Mouse (Mus musculus): ENCODE measurements around the gene Gata1. TPM values are rescaled to one million over a fixed set of nuclear protein-coding genes. Genes with fewer than 3 reads are reported as not detected.
A peak's percentile ranks its signal among the peaks of the same experiment; 100 is the strongest.

Gene Gata1
- polyA plus RNA-seq, 1 experiment from 2014 or later = 1.1 TPM

DNA sequence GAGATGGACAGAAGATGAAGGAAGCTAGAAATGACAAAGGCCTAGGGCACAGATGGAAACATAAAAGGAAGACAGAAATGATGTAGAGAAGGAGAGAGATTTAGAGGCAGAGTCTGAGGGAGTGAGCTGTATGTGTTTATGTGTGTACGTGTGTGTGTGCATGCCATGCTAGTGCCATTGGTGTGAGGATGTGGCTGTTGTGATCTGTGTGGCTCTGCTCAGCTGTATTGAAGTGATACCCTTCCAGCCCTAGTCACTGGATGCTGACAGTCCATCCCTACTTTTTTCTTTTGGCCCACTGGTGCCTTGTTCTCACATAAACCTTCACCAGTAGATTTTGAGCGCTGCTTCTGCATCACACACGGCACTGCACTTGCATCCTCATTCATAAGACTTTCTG, 9.0 kb downstream of the Gata1 start:
- no peaks in the 10 kb centered on the region for H3K4me1 ChIP-seq (replicated peaks; ENCODE audit: control insufficient read depth, insufficient read depth, low read length)
- no peak overlapping the region for H3K9ac ChIP-seq (ENCODE audit: low read length)
- H3K36me3 ChIP-seq (ENCODE audit: control insufficient read depth, insufficient read depth, low read length) = no peaks in the 10 kb centered on the region
- no peaks in the 10 kb centered on the region for H3K27me3 ChIP-seq (ENCODE audit: control insufficient read depth, insufficient read depth, low read depth, low read length)
- no peak overlapping the region for H3K4me2 ChIP-seq (ENCODE audit: low read depth, low read length)
- no peak overlapping the region for H3K27ac ChIP-seq (ENCODE audit: low read length)
- no peak overlapping the region for H3K4me3 ChIP-seq (ENCODE audit: low read length)
- no peak for ATAC-seq (ENCODE audit: low read depth)
- no peaks in the 10 kb centered on the region for H3K9me3 ChIP-seq (ENCODE audit: control insufficient read depth, low read length)
- WGBS = 75% methylated on average over 3 of the region's 3 CpGs

- WGBS = 59% methylated on average over 8 of the region's 8 CpGs
- Histone ChIP-seq H3K4me3 (ENCODE audit: low read length) (no peak overlapping the region), H3K27me3 (ENCODE audit: control insufficient read depth, insufficient read depth, low read depth, low read length) (no peaks in the 10 kb centered on the region), H3K36me3 (ENCODE audit: control insufficient read depth, insufficient read depth, low read length) (no peaks in the 10 kb centered on the region), H3K27ac (ENCODE audit: low read length) (no peak overlapping the region), H3K4me2 (ENCODE audit: low read depth, low read length) (no peak overlapping the region), H3K9ac (ENCODE audit: low read length) (no peak overlapping the region), H3K9me3 (ENCODE audit: control insufficient read depth, low read length) (no peaks in the 10 kb centered on the region), H3K4me1 (replicated peaks; ENCODE audit: control insufficient read depth, insufficient read depth, low read length) (no peaks in the 10 kb centered on the region)
- ATAC-seq (ENCODE audit: low read depth) = no peak
Observed at GRCm38 (mm10) chrX:7968226-7968625, 9.6 kb downstream of the Gata1 start.

GRCm38 (mm10) chrX:7967596-7968201, 10.2 kb downstream of the Gata1 start:
- Histone ChIP-seq H3K4me2 (ENCODE audit: low read depth, low read length) (no peak overlapping the region), H3K4me3 (ENCODE audit: low read length) (no peak overlapping the region), H3K9ac (ENCODE audit: low read length) (no peak overlapping the region), H3K4me1 (replicated peaks; ENCODE audit: control insufficient read depth, insufficient read depth, low read length) (no peaks in the 10 kb centered on the region), H3K36me3 (ENCODE audit: control insufficient read depth, insufficient read depth, low read length) (no peaks in the 10 kb centered on the region), H3K27ac (ENCODE audit: low read length) (no peak overlapping the region), H3K27me3 (ENCODE audit: control insufficient read depth, insufficient read depth, low read depth, low read length) (no peaks in the 10 kb centered on the region), H3K9me3 (ENCODE audit: control insufficient read depth, low read length) (no peaks in the 10 kb centered on the region)
- ATAC-seq (ENCODE audit: low read depth) = no peak
- WGBS = 73% methylated on average over 7 of the region's 9 CpGs

DNA sequence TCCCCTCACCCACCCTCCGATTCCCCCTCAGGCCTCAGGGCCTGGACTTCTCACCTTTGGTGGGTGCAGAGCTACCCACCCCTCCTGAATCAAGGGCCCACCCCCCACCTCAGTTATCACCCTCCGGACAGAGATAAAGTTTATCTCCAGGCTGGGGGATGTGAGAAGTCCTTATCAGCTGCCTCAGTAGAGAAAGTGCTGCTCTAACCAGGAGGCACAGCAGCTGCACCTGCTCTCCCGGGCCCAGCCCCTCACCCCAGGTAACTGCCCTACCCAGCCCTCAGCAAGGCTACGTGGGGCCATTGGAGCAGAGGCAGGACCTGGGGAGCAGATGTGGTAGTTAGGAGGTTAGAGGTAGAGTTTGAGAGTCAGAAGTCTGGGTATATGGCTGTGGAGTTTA, 11.7 kb downstream of the Gata1 start:
- Histone ChIP-seq H3K36me3 (ENCODE audit: control insufficient read depth, insufficient read depth, low read length) (no peaks in the 10 kb centered on the region), H3K9me3 (ENCODE audit: control insufficient read depth, low read length) (no peaks in the 10 kb centered on the region), H3K4me2 (ENCODE audit: low read depth, low read length) (no peak overlapping the region), H3K27ac (ENCODE audit: low read length) (no peak overlapping the region), H3K4me1 (replicated peaks; ENCODE audit: control insufficient read depth, insufficient read depth, low read length) (no peaks in the 10 kb centered on the region), H3K4me3 (ENCODE audit: low read length) (no peak overlapping the region), H3K9ac (ENCODE audit: low read length) (no peak overlapping the region), H3K27me3 (ENCODE audit: control insufficient read depth, insufficient read depth, low read depth, low read length) (no peaks in the 10 kb centered on the region)
- 34% methylated on average over 4 of the region's 4 CpGs for WGBS
- ATAC-seq (ENCODE audit: low read depth) = no peak

DNA sequence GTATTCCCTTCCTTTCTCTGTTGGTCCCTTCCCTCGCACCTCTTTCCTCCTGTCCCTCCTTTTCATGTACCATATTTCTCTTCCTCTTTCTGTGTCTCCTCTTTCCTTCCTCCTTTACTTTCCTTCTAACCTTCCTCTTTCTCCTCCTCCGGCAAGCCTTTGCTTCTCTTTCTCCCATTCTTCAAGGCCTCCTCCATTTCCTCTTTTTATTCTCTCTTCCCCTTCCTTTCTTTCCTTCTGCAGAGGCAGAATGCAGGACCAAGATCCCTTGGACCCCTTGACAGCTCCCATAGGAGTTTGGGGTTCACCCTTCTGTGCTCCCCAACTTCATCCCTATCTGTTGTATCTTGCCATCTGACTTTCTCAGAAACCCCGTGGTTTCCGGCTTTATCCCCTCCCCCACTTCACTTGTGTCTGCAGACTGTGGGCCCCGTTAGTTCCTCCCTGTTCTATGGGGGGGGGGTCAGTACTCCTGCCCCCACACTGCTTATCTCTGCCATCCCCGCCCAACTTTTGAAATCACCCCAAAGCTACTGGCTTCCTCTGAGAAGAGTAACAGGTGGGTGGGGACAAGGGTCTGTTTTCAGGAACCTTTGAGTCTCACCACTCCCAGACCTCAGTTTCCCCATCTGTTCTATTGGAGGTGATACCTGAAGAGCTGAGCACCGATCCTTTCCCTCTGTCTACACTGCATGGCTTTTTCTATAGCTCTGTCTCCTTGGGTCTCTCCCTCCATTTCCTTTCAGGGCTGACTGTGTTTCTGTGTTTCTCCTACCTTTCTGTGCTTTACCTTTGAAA, 13.8 kb downstream of the Gata1 start:
- 64% methylated on average over 7 of the region's 7 CpGs for WGBS
- H3K9ac ChIP-seq (ENCODE audit: low read length) = no peak overlapping the region
- no peaks in the 10 kb centered on the region for H3K4me1 ChIP-seq (replicated peaks; ENCODE audit: control insufficient read depth, insufficient read depth, low read length)
- no peaks in the 10 kb centered on the region for H3K9me3 ChIP-seq (ENCODE audit: control insufficient read depth, low read length)
- no peak overlapping the region for H3K27ac ChIP-seq (ENCODE audit: low read length)
- H3K27me3 ChIP-seq (ENCODE audit: control insufficient read depth, insufficient read depth, low read depth, low read length) = no peaks in the 10 kb centered on the region
- no peak overlapping the region for H3K4me3 ChIP-seq (ENCODE audit: low read length)
- no peaks in the 10 kb centered on the region for H3K36me3 ChIP-seq (ENCODE audit: control insufficient read depth, insufficient read depth, low read length)
- ATAC-seq (ENCODE audit: low read depth) = no peak
- H3K4me2 ChIP-seq (ENCODE audit: low read depth, low read length) = no peak overlapping the region

DNA sequence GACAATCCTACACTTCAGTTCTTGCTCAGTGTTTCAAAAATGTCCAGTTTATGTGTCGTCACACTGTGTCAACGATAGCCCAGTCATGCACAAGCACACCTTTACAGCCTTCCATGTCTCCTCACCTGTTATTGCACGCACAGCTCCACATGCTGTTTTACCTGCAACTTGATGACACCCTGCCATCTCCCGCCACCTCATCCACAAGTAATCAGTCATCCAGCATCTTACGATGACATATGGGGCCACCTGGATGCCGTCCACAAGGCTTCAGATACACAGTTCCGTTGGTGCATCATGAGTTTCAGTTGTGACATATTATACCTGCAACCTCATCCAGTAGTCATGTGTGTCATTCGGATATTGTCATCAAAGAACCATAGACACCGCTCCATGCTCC, 19.0 kb downstream of the Gata1 start:
- no peaks in the 10 kb centered on the region for H3K4me1 ChIP-seq (replicated peaks; ENCODE audit: control insufficient read depth, insufficient read depth, low read length)
- no peaks in the 10 kb centered on the region for H3K9me3 ChIP-seq (ENCODE audit: control insufficient read depth, low read length)
- no peaks in the 10 kb centered on the region for H3K36me3 ChIP-seq (ENCODE audit: control insufficient read depth, insufficient read depth, low read length)
- no peak overlapping the region for H3K27ac ChIP-seq (ENCODE audit: low read length)
- H3K27me3 ChIP-seq (ENCODE audit: control insufficient read depth, insufficient read depth, low read depth, low read length) = no peaks in the 10 kb centered on the region
- ATAC-seq (ENCODE audit: low read depth) = no peak
- WGBS = 85% methylated on average over 9 of the region's 9 CpGs
- H3K9ac ChIP-seq (ENCODE audit: low read length) = no peak overlapping the region
- no peak overlapping the region for H3K4me3 ChIP-seq (ENCODE audit: low read length)
- no peak overlapping the region for H3K4me2 ChIP-seq (ENCODE audit: low read depth, low read length)

DNA sequence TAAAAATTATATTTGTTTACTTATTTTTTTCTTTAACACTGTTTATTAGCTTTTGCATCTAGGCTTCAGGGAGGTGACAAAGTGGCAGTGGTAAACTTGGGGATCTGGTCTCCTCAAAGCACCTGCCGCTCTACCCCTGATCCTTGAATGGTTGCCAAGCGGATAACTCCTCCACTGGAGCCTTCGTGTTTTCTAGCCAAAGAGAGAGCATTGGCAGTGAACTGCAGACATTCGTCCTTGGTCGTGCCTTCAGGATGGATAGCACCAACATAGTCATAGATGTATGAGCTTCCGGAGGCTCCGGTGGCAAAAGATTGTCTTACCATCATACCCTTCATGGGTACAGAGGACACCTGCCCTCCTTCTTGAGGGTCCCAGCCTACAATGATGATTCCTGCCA, 27.8 kb downstream of the Gata1 start:
- WGBS = 85% methylated on average over 7 of the region's 7 CpGs
- no peak overlapping the region for H3K4me3 ChIP-seq (ENCODE audit: low read length)
- H3K36me3 ChIP-seq (ENCODE audit: control insufficient read depth, insufficient read depth, low read length) = no peaks in the 10 kb centered on the region
- no peak overlapping the region for H3K27ac ChIP-seq (ENCODE audit: low read length)
- no peak overlapping the region for H3K4me2 ChIP-seq (ENCODE audit: low read depth, low read length)
- no peak overlapping the region for H3K9ac ChIP-seq (ENCODE audit: low read length)
- 0 out of 2 replicates have a peak, but pooled peaks cover 2% of the 10 kb centered on the region for H3K4me1 ChIP-seq (replicated peaks; ENCODE audit: control insufficient read depth, insufficient read depth, low read length)
- H3K27me3 ChIP-seq (ENCODE audit: control insufficient read depth, insufficient read depth, low read depth, low read length) = no peaks in the 10 kb centered on the region
- no peak for ATAC-seq (ENCODE audit: low read depth)
- no peaks in the 10 kb centered on the region for H3K9me3 ChIP-seq (ENCODE audit: control insufficient read depth, low read length)

- Histone ChIP-seq H3K27ac (ENCODE audit: low read length) (peak overlapping the region; percentile 20; the same call in 1 of the 2 replicates), H3K9ac (ENCODE audit: low read length) (peak overlapping the region; percentile 68), H3K27me3 (ENCODE audit: control insufficient read depth, insufficient read depth, low read depth, low read length) (no peaks in the 10 kb centered on the region), H3K9me3 (ENCODE audit: control insufficient read depth, low read length) (no peaks in the 10 kb centered on the region), H3K4me1 (replicated peaks; ENCODE audit: control insufficient read depth, insufficient read depth, low read length) (0 out of 2 replicates have a peak, but pooled peaks cover 2% of the 10 kb centered on the region), H3K4me2 (ENCODE audit: low read depth, low read length) (peak overlapping the region; percentile 57), H3K4me3 (ENCODE audit: low read length) (peak overlapping the region; percentile 58), H3K36me3 (ENCODE audit: control insufficient read depth, insufficient read depth, low read length) (no peaks in the 10 kb centered on the region)
- WGBS = 12% methylated on average over 38 of the region's 38 CpGs
- peak; percentile 99 for ATAC-seq (ENCODE audit: low read depth)
Observed at GRCm38 (mm10) chrX:7947900-7948492, 29.9 kb downstream of the Gata1 start.

DNA sequence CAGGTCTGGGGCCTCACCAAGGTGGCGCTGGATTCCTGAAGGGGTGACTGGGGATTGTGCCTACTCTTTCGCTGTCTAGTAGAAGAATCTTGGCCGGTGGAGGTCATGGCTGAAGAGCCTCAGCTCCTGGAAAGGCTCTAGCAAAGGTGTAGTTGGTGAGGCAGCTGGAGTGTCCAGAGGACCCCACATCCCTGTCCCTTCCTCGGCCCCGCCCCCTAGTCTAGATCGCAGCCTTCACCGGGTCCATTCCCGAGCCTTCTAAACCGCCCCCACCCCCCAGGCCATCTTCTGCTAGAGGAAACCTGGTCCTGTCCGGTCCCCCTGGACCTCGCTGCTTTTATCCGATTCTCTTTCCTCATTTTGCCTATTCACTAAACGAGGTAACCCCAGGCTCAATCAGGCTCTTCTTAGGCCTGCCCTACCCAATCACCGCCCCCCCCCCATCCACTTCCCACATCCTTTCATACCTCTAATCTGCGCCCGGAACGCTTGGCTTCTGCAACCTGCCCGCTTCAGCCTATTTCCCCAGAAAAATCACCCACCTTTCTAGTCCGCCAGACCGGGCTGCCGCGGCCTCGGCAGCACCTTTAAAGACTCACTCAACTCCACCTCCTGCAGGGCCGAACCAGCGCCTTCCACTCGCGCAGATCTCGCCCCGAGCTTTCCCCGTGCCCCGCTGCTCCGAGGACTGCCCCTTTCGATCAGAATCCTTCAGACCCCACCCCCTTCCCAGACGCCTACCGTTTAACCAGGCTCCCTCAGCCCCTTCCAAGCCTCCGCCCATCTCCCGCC, 30.6 kb downstream of the Gata1 start, which contains the start of gene Hdac6:
Gene Hdac6, minus strand, starts transcription at position 782 of the 792 bp plus-strand sequence.
- H3K4me3 ChIP-seq (ENCODE audit: low read length) = peak within 1 kb of the TSS; percentile 58
- peak within 1 kb of the TSS; percentile 63 for H3K4me2 ChIP-seq (ENCODE audit: low read depth, low read length)
- no peaks in the 10 kb centered on the region for H3K36me3 ChIP-seq (ENCODE audit: control insufficient read depth, insufficient read depth, low read length)
- H3K27ac ChIP-seq (ENCODE audit: low read length) = peak within 1 kb of the TSS; percentile 20; the same call in 1 of the 2 replicates
- peak within 1 kb of the TSS; percentile 68 for H3K9ac ChIP-seq (ENCODE audit: low read length)
- H3K9me3 ChIP-seq (ENCODE audit: control insufficient read depth, low read length) = no peaks in the 10 kb centered on the region
- peak; percentile 24 for ATAC-seq (ENCODE audit: low read depth)
- H3K27me3 ChIP-seq (ENCODE audit: control insufficient read depth, insufficient read depth, low read depth, low read length) = no peaks in the 10 kb centered on the region
- WGBS = 20% methylated on average over 34 of the region's 37 CpGs
- H3K4me1 ChIP-seq (replicated peaks; ENCODE audit: control insufficient read depth, insufficient read depth, low read length) = 0 out of 2 replicates have a peak, but pooled peaks cover 2% of the 10 kb centered on the region
